Mouse (Mus musculus) hindbrain, embryonic 10.5 days (tissue): ENCODE results near the gene Kirrel. TPM values are rescaled to one million over a fixed set of nuclear protein-coding genes. Genes with fewer than 3 reads are reported as not detected.

Experiments used
- DNase-seq: peaks from one replicate; pipeline ENCODE4 v3.0.0-alpha.2; 2017; ENCODE audit warnings: low spot score
- H3K27ac ChIP-seq: fragments of 300-500 bp; sonication (generic); 2 replicates; pipeline ENCODE4 v1.5.1; 2016; ENCODE audit warnings: mild to moderate bottlenecking, moderate library complexity
- H3K27me3 ChIP-seq: fragments of 300-500 bp; sonication (generic); 2 replicates; pipeline ENCODE4 v1.6.1; 2016; ENCODE audit warnings: mild to moderate bottlenecking; ENCODE audit not compliant: poor library complexity, insufficient read depth, severe bottlenecking
- H3K36me3 ChIP-seq: fragments of 300-500 bp; sonication (generic); 2 replicates; pipeline ENCODE4 v1.6.1; 2016; ENCODE audit warnings: mild to moderate bottlenecking, moderate library complexity
- H3K4me1 ChIP-seq: fragments of 300-500 bp; sonication (generic); replicated peaks from 2 replicates; pipeline ENCODE4 v1.6.1; 2016; ENCODE audit warnings: mild to moderate bottlenecking
- H3K4me3 ChIP-seq: fragments of 300-500 bp; sonication (generic); 2 replicates; pipeline ENCODE4 v1.5.1; 2016; ENCODE audit warnings: mild to moderate bottlenecking, moderate library complexity
- H3K9me3 ChIP-seq: fragments of 300-500 bp; sonication (generic); 2 replicates; pipeline ENCODE4 v1.6.1; 2016; ENCODE audit warnings: mild to moderate bottlenecking, moderate library complexity
- WGBS: fragments of 180-500 bp; shearing (Covaris S2); methylation state at CpG from one replicate; pipeline ENCODE4 v1.1.7; 2016; 5-methylcytosine and 5-hydroxymethylcytosine counted together
- polyA plus RNA-seq: library from polyadenylated mRNA; unstranded; fragments of >200 nt; fragmentation: Nextera tagmentation; extraction: Ambion mirVana; gene quantifications from 2 replicates; pipeline ENCODE4 v1.2.1, GENCODE M21; 2016

Gene Kirrel
- polyA plus RNA-seq: 11.7 and 13.0 TPM in 2 replicates

- no peaks in the 10 kb centered on the region for H3K27me3 ChIP-seq
- H3K36me3 ChIP-seq: 0 out of 2 replicates have a peak, but pooled peaks cover 3% of the 10 kb centered on the region
- peak within 1 kb of the TSS; percentile 95 for H3K27ac ChIP-seq
- H3K4me3 ChIP-seq: peak within 1 kb of the TSS; percentile 82
- DNase-seq: peak; percentile 89
- no peaks in the 10 kb centered on the region for H3K9me3 ChIP-seq
- under 1% methylated on average over 44 of the region's 45 CpGs for WGBS
- peaks cover 58% of the 10 kb centered on the region for H3K4me1 ChIP-seq
These were observed at the start of gene Kirrel for GRCm38 (mm10) chr3:87174096-87174768. Gene Kirrel, minus strand, starts transcription at chr3:87174747.

GRCm38 (mm10) chr3:87223636-87224035 is 49.1 kb upstream of the Kirrel start:
- Histone ChIP-seq H3K27me3 (no peaks in the 10 kb centered on the region), H3K4me1 (no peaks in the 10 kb centered on the region), H3K27ac (no peak overlapping the region), H3K36me3 (no peaks in the 10 kb centered on the region), H3K9me3 (no peaks in the 10 kb centered on the region), H3K4me3 (no peak overlapping the region)
- no peak for DNase-seq
- WGBS: 88% methylated on average over 4 of the region's 4 CpGs

- DNase-seq: no peak
- Histone ChIP-seq H3K9me3 (no peaks in the 10 kb centered on the region), H3K27ac (no peak overlapping the region), H3K36me3 (no peaks in the 10 kb centered on the region), H3K4me3 (no peak overlapping the region), H3K4me1 (no peaks in the 10 kb centered on the region), H3K27me3 (no peaks in the 10 kb centered on the region)
- WGBS: 88% methylated on average over 5 of the region's 5 CpGs
These were observed 47.8 kb upstream of the Kirrel start for GRCm38 (mm10) chr3:87222346-87222745.

GRCm38 (mm10) chr3:87215176-87215575 is 40.6 kb upstream of the Kirrel start:
- 78% methylated on average over 11 of the region's 11 CpGs for WGBS
- no peaks in the 10 kb centered on the region for H3K4me1 ChIP-seq
- no peaks in the 10 kb centered on the region for H3K9me3 ChIP-seq
- no peaks in the 10 kb centered on the region for H3K27me3 ChIP-seq
- no peaks in the 10 kb centered on the region for H3K36me3 ChIP-seq
- no peak overlapping the region for H3K27ac ChIP-seq
- no peak for DNase-seq
- no peak overlapping the region for H3K4me3 ChIP-seq

GRCm38 (mm10) chr3:87214221-87214864 is 39.8 kb upstream of the Kirrel start:
- no peaks in the 10 kb centered on the region for H3K36me3 ChIP-seq
- H3K4me3 ChIP-seq: no peak overlapping the region
- no peak overlapping the region for H3K27ac ChIP-seq
- no peak for DNase-seq
- H3K4me1 ChIP-seq: no peaks in the 10 kb centered on the region
- H3K9me3 ChIP-seq: no peaks in the 10 kb centered on the region
- no peaks in the 10 kb centered on the region for H3K27me3 ChIP-seq
- 93% methylated on average over 19 of the region's 19 CpGs for WGBS

- DNase-seq: no peak
- H3K27me3 ChIP-seq: no peaks in the 10 kb centered on the region
These were observed 32.0 kb upstream of the Kirrel start for GRCm38 (mm10) chr3:87206336-87207075.

GRCm38 (mm10) chr3:87196637-87197036 is 22.1 kb upstream of the Kirrel start:
- Histone ChIP-seq H3K4me3 (no peak overlapping the region), H3K27ac (no peak overlapping the region), H3K9me3 (no peaks in the 10 kb centered on the region), H3K27me3 (no peaks in the 10 kb centered on the region), H3K36me3 (no peaks in the 10 kb centered on the region), H3K4me1 (peaks cover 3% of the 10 kb centered on the region; the same call in 1 of the 2 replicates)
- 42% methylated on average over 6 of the region's 6 CpGs for WGBS
- DNase-seq: no peak

More at GRCm38 (mm10) chr3:87206336-87207075, 32.0 kb upstream of the Kirrel start:
- H3K36me3 ChIP-seq: no peaks in the 10 kb centered on the region
- no peaks in the 10 kb centered on the region for H3K4me1 ChIP-seq
- WGBS: 90% methylated on average over 5 of the region's 5 CpGs
- H3K27ac ChIP-seq: no peak overlapping the region
- no peak overlapping the region for H3K4me3 ChIP-seq
- H3K9me3 ChIP-seq: no peaks in the 10 kb centered on the region

- no peak for DNase-seq
- WGBS: 94% methylated on average over 4 of the region's 4 CpGs
- no peaks in the 10 kb centered on the region for H3K9me3 ChIP-seq
- no peaks in the 10 kb centered on the region for H3K27me3 ChIP-seq
- H3K27ac ChIP-seq: no peak overlapping the region
- H3K36me3 ChIP-seq: no peaks in the 10 kb centered on the region
- H3K4me1 ChIP-seq: peaks cover 3% of the 10 kb centered on the region; the same call in 1 of the 2 replicates
- no peak overlapping the region for H3K4me3 ChIP-seq
These were observed 20.5 kb upstream of the Kirrel start for GRCm38 (mm10) chr3:87195041-87195440.

GRCm38 (mm10) chr3:87194591-87194990 is 20.0 kb upstream of the Kirrel start:
- 92% methylated on average over 2 of the region's 2 CpGs for WGBS
- Histone ChIP-seq H3K27ac (no peak overlapping the region), H3K4me1 (peaks cover 3% of the 10 kb centered on the region; the same call in 1 of the 2 replicates), H3K36me3 (no peaks in the 10 kb centered on the region), H3K4me3 (no peak overlapping the region), H3K9me3 (no peaks in the 10 kb centered on the region), H3K27me3 (no peaks in the 10 kb centered on the region)
- no peak for DNase-seq

GRCm38 (mm10) chr3:87193756-87194155 is 19.2 kb upstream of the Kirrel start:
- peaks cover 3% of the 10 kb centered on the region; the same call in 1 of the 2 replicates for H3K4me1 ChIP-seq
- H3K27ac ChIP-seq: no peak overlapping the region
- H3K36me3 ChIP-seq: no peaks in the 10 kb centered on the region
- no peaks in the 10 kb centered on the region for H3K27me3 ChIP-seq
- WGBS: 40% methylated on average over 1 of the region's 1 CpGs
- H3K4me3 ChIP-seq: no peak overlapping the region
- H3K9me3 ChIP-seq: no peaks in the 10 kb centered on the region
- DNase-seq: no peak

GRCm38 (mm10) chr3:87193352-87193751 is 18.8 kb upstream of the Kirrel start:
- WGBS: 78% methylated on average over 6 of the region's 6 CpGs
- Histone ChIP-seq H3K27ac (no peak overlapping the region), H3K36me3 (no peaks in the 10 kb centered on the region), H3K9me3 (no peaks in the 10 kb centered on the region), H3K27me3 (no peaks in the 10 kb centered on the region), H3K4me1 (peaks cover 3% of the 10 kb centered on the region; the same call in 1 of the 2 replicates), H3K4me3 (no peak overlapping the region)
- DNase-seq: no peak

- Histone ChIP-seq H3K4me3 (no peak overlapping the region), H3K36me3 (no peaks in the 10 kb centered on the region), H3K9me3 (no peaks in the 10 kb centered on the region), H3K4me1 (peaks cover 35% of the 10 kb centered on the region), H3K27me3 (no peaks in the 10 kb centered on the region), H3K27ac (no peak overlapping the region)
- WGBS: 78% methylated on average over 4 of the region's 4 CpGs
- no peak for DNase-seq
These were observed 2.1 kb upstream of the Kirrel start for GRCm38 (mm10) chr3:87176687-87177086.

GRCm38 (mm10) chr3:87175438-87175815 is 880 bp upstream of the Kirrel start:
- WGBS: 55% methylated on average over 3 of the region's 3 CpGs
- H3K36me3 ChIP-seq: no peaks in the 10 kb centered on the region
- peak overlapping the region; percentile 95 for H3K27ac ChIP-seq
- H3K4me1 ChIP-seq: peaks cover 46% of the 10 kb centered on the region
- no peaks in the 10 kb centered on the region for H3K9me3 ChIP-seq
- H3K27me3 ChIP-seq: no peaks in the 10 kb centered on the region
- no peak overlapping the region for H3K4me3 ChIP-seq
- DNase-seq: peak; percentile 38
